Mouse (Mus musculus) brain, embryonic 18.5 days (tissue): ENCODE measurements around the gene Mcts1.
A peak's percentile ranks its signal among the peaks of the same experiment; 100 is the strongest.

Source experiments
- DNase-seq: peaks from one replicate; pipeline ENCODE4 v3.0.0-alpha.2; 2012; ENCODE audit warnings: low read depth, low spot score

Mcts1 gene

GRCm38 (mm10) chrX:38600177-38600994 is at the start of gene Mcts1:
Gene Mcts1, plus strand, starts transcription at chrX:38600578.
- DNase-seq, result peak; percentile 85

GRCm38 (mm10) chrX:38553255-38553654 is 47.1 kb upstream of the Mcts1 start:
- no peak for DNase-seq

- no peak for DNase-seq
Measured at GRCm38 (mm10) chrX:38563941-38564541, 36.3 kb upstream of the Mcts1 start.

- DNase-seq, result peak; percentile 79
Measured at GRCm38 (mm10) chrX:38564542-38565175, 35.7 kb upstream of the Mcts1 start.

- no peak for DNase-seq
Measured at GRCm38 (mm10) chrX:38565176-38565542, 35.2 kb upstream of the Mcts1 start.

- DNase-seq, result no peak
Measured at GRCm38 (mm10) chrX:38566521-38567205, 33.7 kb upstream of the Mcts1 start.

- DNase-seq, result no peak
Measured at GRCm38 (mm10) chrX:38576078-38576477, 24.3 kb upstream of the Mcts1 start, which contains the start of gene Cul4b. Gene Cul4b, minus strand, starts transcription at chrX:38576196.

GRCm38 (mm10) chrX:38581140-38581539 is 19.2 kb upstream of the Mcts1 start:
- no peak for DNase-seq

GRCm38 (mm10) chrX:38583261-38583660 is 17.1 kb upstream of the Mcts1 start:
- DNase-seq, result no peak

- no peak for DNase-seq
Measured at GRCm38 (mm10) chrX:38589827-38590226, 10.6 kb upstream of the Mcts1 start.

- DNase-seq, result no peak
Measured at GRCm38 (mm10) chrX:38591749-38592148, 8.6 kb upstream of the Mcts1 start.

- no peak for DNase-seq
Measured at GRCm38 (mm10) chrX:38593180-38593889, 7.0 kb upstream of the Mcts1 start.

GRCm38 (mm10) chrX:38600995-38601369 is 604 bp downstream of the Mcts1 start:
- DNase-seq, result peak; percentile 2

- peak; percentile 77 for DNase-seq
Measured at GRCm38 (mm10) chrX:38634801-38635637, 34.6 kb downstream of the Mcts1 start, which contains the start of gene C1galt1c1. Gene C1galt1c1, minus strand, starts transcription at chrX:38635087.

GRCm38 (mm10) chrX:38635638-38635931 is 35.2 kb downstream of the Mcts1 start:
- DNase-seq, result no peak

- no peak for DNase-seq
Measured at GRCm38 (mm10) chrX:38641435-38641834, 41.1 kb downstream of the Mcts1 start.

GRCm38 (mm10) chrX:38642183-38642582 is 41.8 kb downstream of the Mcts1 start:
- DNase-seq, result no peak

GRCm38 (mm10) chrX:38650404-38651039 is 50.1 kb downstream of the Mcts1 start:
- no peak for DNase-seq

- no peak for DNase-seq
Measured at GRCm38 (mm10) chrX:38651167-38651566, 50.8 kb downstream of the Mcts1 start.

GRCm38 (mm10) chrX:38653181-38653580 is 52.8 kb downstream of the Mcts1 start:
- DNase-seq, result no peak
